Mouse (Mus musculus) liver, embryonic 14 days (tissue): ENCODE measurements around the gene Smug1. TPM values are rescaled to one million over a fixed set of nuclear protein-coding genes. Genes with fewer than 3 reads are reported as not detected.

ENCODE experiments used
- polyA plus RNA-seq: library from polyadenylated mRNA; depleted of rRNA; stranded (reverse); fragments of >200 nt; gene quantifications from 2 replicates; pipeline ENCODE4 v1.2.3, GENCODE M21; 2012; rRNA removed

Gene Smug1
- polyA plus RNA-seq = 3.5 and 4.1 TPM in 2 replicates

DNA sequence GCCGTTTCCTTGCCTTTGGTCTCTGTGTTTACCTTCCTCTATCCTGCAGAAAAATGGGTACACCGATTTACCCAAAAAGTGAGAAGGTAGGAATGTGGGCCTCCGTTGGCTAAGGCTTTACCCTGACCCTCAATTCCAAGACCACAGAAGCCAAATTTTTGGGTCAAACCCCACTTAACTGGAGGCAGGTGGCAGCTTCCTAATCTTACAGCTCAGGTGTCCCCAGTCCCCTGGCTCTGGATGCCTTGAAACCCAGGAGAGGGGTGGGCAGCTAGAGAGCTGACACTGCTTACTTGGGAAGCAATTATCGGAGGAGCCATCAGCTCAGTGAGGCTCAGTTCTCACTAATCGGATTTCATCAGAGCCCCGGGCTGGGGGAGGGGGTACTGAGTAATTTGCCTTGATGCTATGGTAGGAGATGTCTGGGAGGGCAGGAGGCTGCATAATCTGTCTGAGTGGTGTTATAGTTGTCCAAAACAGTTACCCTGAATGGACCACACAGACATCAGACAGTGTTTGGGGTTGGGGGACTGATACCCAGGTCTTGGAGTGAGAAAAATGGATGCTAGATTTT, at the start of gene Smug1:
TSS of gene Smug1 (minus strand) at position 51 of the 574 bp plus-strand sequence.

Other genes with a start within 250 kb of the Smug1 start
- gene Hoxc13, start 246.0 kb downstream of the Smug1 start, polyA plus RNA-seq = not detected in 2 replicates
- gene Hoxc12, start 230.3 kb downstream of the Smug1 start, polyA plus RNA-seq = not detected in 2 replicates
- gene Hoxc11, start 212.7 kb downstream of the Smug1 start, polyA plus RNA-seq = not detected in 2 replicates
- 0.09 TPM in 1 of 2 replicates, not detected in the other for gene Hoxc10, start 200.3 kb downstream of the Smug1 start, polyA plus RNA-seq
- 0.03 and 0.19 TPM in 2 replicates for gene Hoxc5, start 199.6 kb downstream of the Smug1 start, polyA plus RNA-seq
- gene Hoxc9, start 190.7 kb downstream of the Smug1 start, polyA plus RNA-seq = 0.07 TPM in 1 of 2 replicates, not detected in the other
- 0.01 and 0.17 TPM in 2 replicates for gene Hoxc8, start 176.5 kb downstream of the Smug1 start, polyA plus RNA-seq
- gene Hoxc6, start 168.8 kb downstream of the Smug1 start, polyA plus RNA-seq = 0.09 and 0.34 TPM in 2 replicates
- 0.07 and 0.25 TPM in 2 replicates for gene Hoxc4, start 148.2 kb downstream of the Smug1 start, polyA plus RNA-seq
- gene Cbx5, start 72.7 kb upstream of the Smug1 start, polyA plus RNA-seq = 34.7 and 40.8 TPM in 2 replicates
- 633 and 636 TPM in 2 replicates for gene Hnrnpa1, start 73.3 kb upstream of the Smug1 start, polyA plus RNA-seq
- 139 and 191 TPM in 2 replicates for gene Nfe2, start 91.3 kb upstream of the Smug1 start, polyA plus RNA-seq
- gene Copz1, start 105.6 kb upstream of the Smug1 start, polyA plus RNA-seq = 107 and 128 TPM in 2 replicates
- gene Gpr84, start 143.5 kb upstream of the Smug1 start, polyA plus RNA-seq = 0.15 and 0.25 TPM in 2 replicates
- gene Zfp385a, start 173.0 kb upstream of the Smug1 start, polyA plus RNA-seq = 3.9 and 5.4 TPM in 2 replicates
- 7.9 and 8.4 TPM in 2 replicates for gene Itga5, start 199.7 kb upstream of the Smug1 start, polyA plus RNA-seq